Mouse (Mus musculus) liver, postnatal 0 days (tissue): Measurements from ENCODE around the gene Panx3. TPM values are rescaled to one million over a fixed set of nuclear protein-coding genes. Genes with fewer than 3 reads are reported as not detected.
A peak's percentile ranks its signal among the peaks of the same experiment; 100 is the strongest.

ENCODE experiments used
- ATAC-seq: fragments of 200-750 bp; cut with Nextera tagmentation; 2 replicates; pipeline ENCODE4 v1.8.0; 2017; ENCODE audit warnings: mild to moderate bottlenecking, moderate library complexity
- DNase-seq: peaks from one replicate; pipeline ENCODE4 v3.0.0-alpha.2; 2016
- H3K27ac ChIP-seq: fragments of 300-500 bp; sonication (generic); 2 replicates; pipeline ENCODE4 v1.5.1; 2014; ENCODE audit warnings: antibody characterized with exemption, moderate library complexity, mild to moderate bottlenecking, low read depth
- H3K27me3 ChIP-seq: fragments of 300-500 bp; sonication (generic); 2 replicates; pipeline ENCODE4 v1.6.1; 2014; ENCODE audit warnings: low read length, control low read depth, mixed read lengths; ENCODE audit not compliant: insufficient read depth
- H3K36me3 ChIP-seq: fragments of 300-500 bp; sonication (generic); replicated peaks from 2 replicates; pipeline ENCODE4 v1.6.1; 2014; ENCODE audit warnings: mild to moderate bottlenecking, control low read depth, low read length, moderate library complexity, mixed read lengths; ENCODE audit not compliant: insufficient read depth
- H3K4me1 ChIP-seq: fragments of 300-500 bp; sonication (generic); 2 replicates; pipeline ENCODE4 v1.6.1; 2014; ENCODE audit warnings: antibody characterized with exemption, mild to moderate bottlenecking, control low read depth; ENCODE audit not compliant: insufficient read depth
- H3K4me2 ChIP-seq: fragments of 300-500 bp; sonication (generic); 2 replicates; pipeline ENCODE4 v1.6.1; 2014; ENCODE audit warnings: low read depth, mild to moderate bottlenecking, low read length, moderate library complexity, mixed read lengths
- H3K4me3 ChIP-seq: fragments of 300-500 bp; sonication (generic); 2 replicates; pipeline ENCODE4 v1.5.1; 2014; ENCODE audit warnings: low read depth, low read length
- H3K9ac ChIP-seq: fragments of 300-500 bp; sonication (generic); replicated peaks from 2 replicates; pipeline ENCODE4 v1.6.1; 2014; ENCODE audit warnings: mild to moderate bottlenecking, moderate library complexity
- H3K9me3 ChIP-seq: fragments of 300-500 bp; sonication (generic); 2 replicates; pipeline ENCODE4 v1.6.1; 2016; ENCODE audit warnings: mild to moderate bottlenecking, control low read depth, low read length, mixed read lengths
- CTCF ChIP-seq: sonication (generic); IDR thresholded peaks from 2 replicates; pipeline ENCODE4 v1.5.1; 2016; ENCODE audit warnings: antibody characterized with exemption, low read depth
- EP300 ChIP-seq: IDR thresholded peaks from 2 replicates; pipeline ENCODE4 v1.6.1; 2016; ENCODE audit warnings: antibody characterized with exemption, low read depth, mild to moderate bottlenecking
- whole genome bisulfite sequencing: fragments of 180-500 bp; shearing (Covaris S2); extraction: QIAGEN DNeasy Blood & Tissue Kit; methylation state at CpG from one replicate; pipeline ENCODE4 v1.1.7; 2014; ENCODE audit not compliant: insufficient replicate concordance; 5-methylcytosine and 5-hydroxymethylcytosine counted together
- polyA plus RNA-seq: library from polyadenylated mRNA; unstranded; fragments of >200 nt; fragmentation: Nextera tagmentation; extraction: Ambion mirVana; gene quantifications from 2 replicates; pipeline ENCODE4 v1.2.1, GENCODE M21; 2015

Panx3 gene
- polyA plus RNA-seq, result not detected in 2 replicates

DNA sequence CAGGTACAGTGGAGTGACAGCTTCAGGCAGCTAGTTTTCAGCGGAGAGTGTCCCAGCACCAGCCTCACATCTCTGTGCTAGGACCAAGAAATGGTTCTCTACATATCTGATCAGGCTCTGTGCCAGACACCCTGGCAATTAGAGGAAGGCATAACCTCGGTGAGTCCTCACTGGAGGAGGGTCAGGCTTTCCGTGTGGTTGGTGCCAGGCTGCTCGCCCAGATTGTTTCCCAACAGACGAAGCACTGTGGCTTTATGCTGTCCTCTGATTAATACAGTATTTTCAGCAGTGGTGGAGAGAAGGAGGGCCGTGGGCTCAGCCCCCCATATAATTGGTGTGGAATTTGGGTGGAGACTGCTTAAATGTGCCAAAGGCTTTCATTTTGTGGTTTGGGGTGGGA lies at the start of gene Panx3:
TSS of gene Panx3 (minus strand) at position 121 of the 400 bp plus-strand sequence.
- WGBS, result 59% methylated on average over 6 of the region's 6 CpGs
- H3K36me3 ChIP-seq, result no peaks in the 10 kb centered on the region
- H3K4me2 ChIP-seq, result no peak within 1 kb of the TSS
- no peak within 1 kb of the TSS for H3K27ac ChIP-seq
- no peak within 1 kb of the TSS for H3K9ac ChIP-seq
- no peak for TF ChIP-seq CTCF
- DNase-seq, result no peak
- H3K27me3 ChIP-seq, result no peaks in the 10 kb centered on the region
- H3K9me3 ChIP-seq, result no peaks in the 10 kb centered on the region
- no peaks in the 10 kb centered on the region for H3K4me1 ChIP-seq
- ATAC-seq, result no peak
- no peak within 1 kb of the TSS for H3K4me3 ChIP-seq

DNA sequence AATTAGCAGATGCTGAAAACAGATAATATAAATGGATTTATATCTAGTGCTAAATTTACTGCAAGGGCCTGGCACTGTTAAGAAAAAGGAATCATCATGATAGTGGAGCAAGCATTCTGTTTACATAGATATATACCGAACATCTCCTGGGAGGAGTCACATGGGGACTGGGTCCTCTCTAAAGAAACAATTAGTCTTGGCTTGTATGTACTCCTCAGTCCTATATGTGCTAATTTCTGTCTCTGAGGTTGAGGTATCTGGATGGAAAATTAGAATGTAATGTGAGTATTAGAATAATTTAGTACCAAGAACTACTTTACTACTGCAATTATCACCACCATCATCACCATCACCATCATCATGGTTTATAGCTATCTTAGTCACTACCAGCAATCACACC lies 47.1 kb upstream of the Panx3 start, which contains the start of gene Olfr160:
TSS of gene Olfr160 (minus strand) at position 101 of the 400 bp plus-strand sequence.
- 79% methylated on average over 1 of the region's 1 CpGs for whole genome bisulfite sequencing
- Histone ChIP-seq H3K9me3 (no peaks in the 10 kb centered on the region), H3K36me3 (no peaks in the 10 kb centered on the region), H3K4me1 (no peaks in the 10 kb centered on the region), H3K27me3 (no peaks in the 10 kb centered on the region), H3K9ac (no peak within 1 kb of the TSS), H3K4me2 (no peak within 1 kb of the TSS), H3K27ac (no peak within 1 kb of the TSS), H3K4me3 (no peak within 1 kb of the TSS)
- TF ChIP-seq CTCF (no peak), EP300 (no peak)
- ATAC-seq (no peak), DNase-seq (no peak)

DNA sequence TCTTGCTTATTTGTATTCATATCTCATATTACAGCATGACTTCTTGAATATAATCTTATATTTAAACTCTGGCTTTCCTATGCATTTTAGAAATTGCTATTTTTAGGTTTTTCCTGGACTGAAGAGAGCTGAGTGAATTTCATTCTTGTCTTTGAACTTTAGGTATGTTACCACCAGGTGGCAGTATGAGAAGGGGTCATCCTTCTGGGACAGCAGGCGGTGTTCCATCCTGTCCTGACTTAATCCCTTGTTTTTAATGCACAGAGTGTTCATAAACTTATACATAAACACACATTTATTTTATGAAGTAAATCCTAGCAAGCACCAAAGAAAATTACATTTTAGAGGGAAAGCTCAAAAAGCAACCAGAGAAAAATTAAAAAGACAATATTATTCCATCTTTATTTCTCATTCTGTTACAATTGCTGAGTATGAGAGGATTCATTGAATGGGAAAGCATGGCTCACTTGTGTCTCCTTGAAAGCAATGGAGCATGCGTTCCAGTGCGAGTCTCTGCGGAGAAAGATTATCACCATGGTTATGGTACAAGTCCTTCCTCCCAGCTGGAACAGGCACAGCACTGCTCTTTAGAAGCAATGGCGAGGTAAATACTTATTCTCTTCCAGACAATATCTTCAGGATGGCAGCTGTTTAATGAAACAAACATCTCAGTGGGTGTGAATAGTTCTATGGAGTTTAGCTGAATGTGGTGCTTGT lies 21.1 kb upstream of the Panx3 start:
- Histone ChIP-seq H3K27ac (no peak overlapping the region), H3K4me2 (no peak overlapping the region), H3K4me1 (no peaks in the 10 kb centered on the region), H3K9me3 (no peaks in the 10 kb centered on the region), H3K36me3 (no peaks in the 10 kb centered on the region), H3K27me3 (no peaks in the 10 kb centered on the region), H3K4me3 (no peak overlapping the region), H3K9ac (no peak overlapping the region)
- 51% methylated on average over 5 of the region's 5 CpGs for WGBS
- DNase-seq (no peak), ATAC-seq (no peak)
- TF ChIP-seq CTCF, result peak; percentile 72
- no peak for TF ChIP-seq EP300

DNA sequence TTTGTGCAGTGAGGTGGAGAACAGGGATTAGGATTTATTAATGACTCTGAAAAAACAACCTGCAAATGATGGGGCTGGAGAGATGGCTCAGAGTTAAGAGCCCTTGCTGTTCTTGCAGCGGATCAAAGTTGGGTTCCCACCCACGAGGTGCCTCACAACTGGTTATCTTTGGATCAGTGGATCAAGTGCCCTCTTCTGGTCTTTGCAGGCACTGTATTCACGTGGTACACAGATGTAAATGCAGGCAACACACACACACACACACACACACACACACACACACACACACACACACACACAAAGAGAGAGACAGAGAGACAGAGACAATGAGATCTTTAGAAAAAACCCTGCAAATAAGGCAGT lies 18.9 kb upstream of the Panx3 start:
- ATAC-seq (no peak), DNase-seq (no peak)
- H3K4me1 ChIP-seq, result no peaks in the 10 kb centered on the region
- no peaks in the 10 kb centered on the region for H3K36me3 ChIP-seq
- H3K9ac ChIP-seq, result no peak overlapping the region
- no peak overlapping the region for H3K4me3 ChIP-seq
- no peak overlapping the region for H3K4me2 ChIP-seq
- 35% methylated on average over 3 of the region's 3 CpGs for WGBS
- H3K27me3 ChIP-seq, result no peaks in the 10 kb centered on the region
- TF ChIP-seq EP300, result no peak
- no peak for TF ChIP-seq CTCF
- no peaks in the 10 kb centered on the region for H3K9me3 ChIP-seq
- no peak overlapping the region for H3K27ac ChIP-seq

DNA sequence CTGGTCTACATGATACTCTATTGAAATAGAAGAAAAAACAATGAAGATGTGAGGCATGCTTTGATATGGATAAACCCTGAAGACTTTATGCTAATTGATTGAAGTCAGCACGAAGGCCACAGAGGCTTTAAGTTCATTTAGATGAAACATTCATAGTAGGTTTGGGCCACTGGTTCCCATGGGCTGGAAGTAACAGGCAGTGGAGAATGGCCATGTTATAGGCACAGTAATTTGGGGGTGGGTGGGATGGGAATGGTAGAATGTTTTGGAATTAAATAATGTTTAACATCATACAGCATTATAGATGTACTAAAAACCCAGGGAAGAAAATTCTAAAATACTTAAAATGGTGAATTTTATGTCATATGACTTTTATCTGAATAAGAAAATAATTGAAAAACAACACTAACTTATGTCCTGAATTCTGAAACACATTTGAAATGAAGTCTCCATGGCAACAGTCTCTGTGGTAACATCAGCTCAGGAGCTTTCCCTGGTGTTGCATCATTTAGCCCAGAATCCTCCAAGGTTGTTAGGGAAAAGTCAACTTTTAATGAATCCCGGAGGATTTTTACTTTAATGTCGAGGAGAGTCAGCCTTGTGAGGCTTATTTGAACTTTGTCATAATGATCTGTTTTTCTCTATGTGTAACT lies 18.4 kb upstream of the Panx3 start:
- Histone ChIP-seq H3K9me3 (no peaks in the 10 kb centered on the region), H3K4me2 (no peak overlapping the region), H3K36me3 (no peaks in the 10 kb centered on the region), H3K27ac (no peak overlapping the region), H3K4me3 (no peak overlapping the region), H3K9ac (no peak overlapping the region), H3K4me1 (no peaks in the 10 kb centered on the region), H3K27me3 (no peaks in the 10 kb centered on the region)
- ATAC-seq (no peak), DNase-seq (no peak)
- TF ChIP-seq CTCF (no peak), EP300 (no peak)
- WGBS, result 66% methylated on average over 3 of the region's 3 CpGs

DNA sequence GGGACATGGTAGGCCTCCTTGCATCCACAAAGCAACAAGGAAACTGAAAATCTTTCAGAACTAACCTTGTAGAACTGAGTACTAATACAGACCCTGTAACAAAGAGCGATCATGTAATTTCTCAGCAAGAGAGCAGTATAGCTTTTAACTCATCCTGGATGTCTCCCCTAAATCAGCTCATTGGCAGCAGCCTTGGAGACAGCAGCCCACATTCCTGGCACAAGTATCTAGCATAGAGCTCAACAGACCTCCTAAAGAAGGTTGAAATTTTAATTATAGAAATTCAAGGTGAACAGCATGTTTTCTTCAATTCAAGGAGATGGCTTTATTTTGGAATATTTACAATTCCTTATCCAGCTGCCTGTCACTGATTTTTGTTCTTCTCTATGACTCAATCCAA lies 12.1 kb upstream of the Panx3 start:
- Histone ChIP-seq H3K27ac (no peak overlapping the region), H3K9me3 (no peaks in the 10 kb centered on the region), H3K9ac (no peak overlapping the region), H3K4me3 (no peak overlapping the region), H3K4me1 (no peaks in the 10 kb centered on the region), H3K36me3 (no peaks in the 10 kb centered on the region), H3K27me3 (no peaks in the 10 kb centered on the region), H3K4me2 (no peak overlapping the region)
- ATAC-seq (no peak), DNase-seq (no peak)
- no peak for TF ChIP-seq CTCF
- no peak for TF ChIP-seq EP300
- 82% methylated on average over 1 of the region's 1 CpGs for WGBS
